Mouse (Mus musculus) liver, adult 2 months (tissue): ENCODE measurements around the gene Snx32. TPM values are rescaled to one million over a fixed set of nuclear protein-coding genes. Genes with fewer than 3 reads are reported as not detected.
A peak's percentile ranks its signal among the peaks of the same experiment; 100 is the strongest.

Source experiments
- DNase-seq: peaks from one replicate; pipeline ENCODE4 v3.0.0-alpha.2; 2011; ENCODE audit warnings: low read depth, low spot score; ENCODE audit errors: extremely low read depth
- H3K27ac ChIP-seq: fragments of 200-500 bp; replicated peaks from 2 replicates; pipeline ENCODE4 v1.5.1; 2012; ENCODE audit warnings: low read depth, mild to moderate bottlenecking, control low read depth, inconsistent platforms, low read length; ENCODE audit not compliant: insufficient read depth
- H3K27me3 ChIP-seq: fragments of 200-500 bp; 2 replicates; pipeline ENCODE4 v1.6.1; 2012; ENCODE audit warnings: mild to moderate bottlenecking, moderate library complexity, low read length, inconsistent platforms; ENCODE audit not compliant: control insufficient read depth, insufficient read depth
- H3K36me3 ChIP-seq: fragments of 200-500 bp; 2 replicates; pipeline ENCODE4 v1.6.1; 2012; ENCODE audit warnings: low read length, inconsistent platforms; ENCODE audit not compliant: control insufficient read depth, insufficient read depth
- H3K4me1 ChIP-seq: fragments of 200-500 bp; 2 replicates; pipeline ENCODE4 v1.6.1; 2011; ENCODE audit warnings: low read length; ENCODE audit not compliant: control insufficient read depth, insufficient read depth
- H3K4me3 ChIP-seq: fragments of 200-500 bp; 2 replicates; pipeline ENCODE4 v1.5.1; 2011; ENCODE audit warnings: low read depth, mild to moderate bottlenecking, control low read depth, low read length, moderate library complexity; ENCODE audit not compliant: insufficient read depth
- H3K79me2 ChIP-seq: fragments of 200-500 bp; 2 replicates; pipeline ENCODE4 v1.6.1; 2012; ENCODE audit warnings: inconsistent platforms, mild to moderate bottlenecking, low read length, moderate library complexity; ENCODE audit not compliant: control insufficient read depth, insufficient read depth
- H3K9ac ChIP-seq: fragments of 200-500 bp; 2 replicates; pipeline ENCODE4 v1.6.1; 2012; ENCODE audit warnings: low read depth, mild to moderate bottlenecking, control low read depth, inconsistent platforms, low read length
- CTCF ChIP-seq: fragments of 200-500 bp; IDR thresholded peaks from 2 replicates; pipeline ENCODE4 v1.5.1; 2011; ENCODE audit warnings: low read depth, low read length, control low read depth
- POLR2A ChIP-seq: fragments of 200-500 bp; IDR thresholded peaks from 2 replicates; pipeline ENCODE4 v1.6.1; 2011; ENCODE audit warnings: low read length, control low read depth; ENCODE audit not compliant: insufficient read depth; ENCODE audit errors: extremely low read depth
- WGBS: fragments of 180-500 bp; shearing (Covaris S2); methylation state at CpG from one replicate; pipeline ENCODE4 v1.1.7; 2018; 5-methylcytosine and 5-hydroxymethylcytosine counted together
- polyA plus RNA-seq: library from polyadenylated mRNA; depleted of rRNA; stranded (reverse); fragments of >200 nt; gene quantifications from 2 replicates; pipeline ENCODE4 v1.2.3, GENCODE M21; 2012
- total RNA-seq: library from RNA; depleted of rRNA; stranded (reverse); fragments of >200 nt; gene quantifications from 2 replicates; pipeline ENCODE4 v1.2.3, GENCODE M21; 2014

Snx32 gene
- total and polyA plus RNA-seq, 2 experiments = 1.8 to 4.1 TPM

GRCm38 (mm10) chr19:5449673-5450072 is 60.7 kb downstream of the Snx32 start:
- Histone ChIP-seq H3K79me2 (no peaks in the 10 kb centered on the region), H3K27me3 (peaks cover 16% of the 10 kb centered on the region), H3K27ac (no peak overlapping the region), H3K4me1 (peaks cover 5% of the 10 kb centered on the region), H3K9ac (no peak overlapping the region), H3K36me3 (no peaks in the 10 kb centered on the region), H3K4me3 (no peak overlapping the region)
- DNase-seq = no peak
- WGBS = 80% methylated on average over 3 of the region's 3 CpGs
- TF ChIP-seq CTCF = no peak
- no peak for TF ChIP-seq POLR2A

GRCm38 (mm10) chr19:5448354-5449150 is 61.8 kb downstream of the Snx32 start:
- WGBS = 9% methylated on average over 36 of the region's 36 CpGs

GRCm38 (mm10) chr19:5447515-5448353 is 62.6 kb downstream of the Snx32 start, which contains the start of gene Fosl1:
Gene Fosl1, plus strand, starts transcription at chr19:5447547.
- WGBS = 2% methylated on average over 70 of the region's 70 CpGs
- no peaks in the 10 kb centered on the region for H3K79me2 ChIP-seq
- H3K4me3 ChIP-seq = peak within 1 kb of the TSS; percentile 65
- H3K36me3 ChIP-seq = no peaks in the 10 kb centered on the region
- H3K9ac ChIP-seq = no peak within 1 kb of the TSS
- TF ChIP-seq POLR2A (no peak), CTCF (no peak)
- H3K27ac ChIP-seq = no peak within 1 kb of the TSS
- H3K4me1 ChIP-seq = peaks cover 5% of the 10 kb centered on the region
- DNase-seq = no peak
- peaks cover 16% of the 10 kb centered on the region for H3K27me3 ChIP-seq

More at GRCm38 (mm10) chr19:5448354-5449150, 61.8 kb downstream of the Snx32 start:
- no peak for DNase-seq
- peaks cover 16% of the 10 kb centered on the region for H3K27me3 ChIP-seq
- no peaks in the 10 kb centered on the region for H3K36me3 ChIP-seq
- H3K4me3 ChIP-seq = no peak overlapping the region
- H3K9ac ChIP-seq = no peak overlapping the region
- no peak overlapping the region for H3K27ac ChIP-seq
- H3K4me1 ChIP-seq = peaks cover 5% of the 10 kb centered on the region
- TF ChIP-seq POLR2A (no peak), CTCF (no peak)
- H3K79me2 ChIP-seq = no peaks in the 10 kb centered on the region

GRCm38 (mm10) chr19:5445747-5446146 is 64.6 kb downstream of the Snx32 start:
- Histone ChIP-seq H3K4me1 (peaks cover 5% of the 10 kb centered on the region), H3K79me2 (no peaks in the 10 kb centered on the region), H3K4me3 (no peak overlapping the region), H3K9ac (no peak overlapping the region), H3K36me3 (no peaks in the 10 kb centered on the region), H3K27ac (no peak overlapping the region), H3K27me3 (peaks cover 16% of the 10 kb centered on the region)
- TF ChIP-seq POLR2A (no peak), CTCF (no peak)
- 95% methylated on average over 5 of the region's 5 CpGs for WGBS
- DNase-seq = no peak

GRCm38 (mm10) chr19:5444954-5445353 is 65.4 kb downstream of the Snx32 start:
- Histone ChIP-seq H3K4me1 (peaks cover 5% of the 10 kb centered on the region), H3K79me2 (no peaks in the 10 kb centered on the region), H3K27ac (no peak overlapping the region), H3K36me3 (no peaks in the 10 kb centered on the region), H3K9ac (no peak overlapping the region), H3K27me3 (peaks cover 21% of the 10 kb centered on the region), H3K4me3 (no peak overlapping the region)
- TF ChIP-seq CTCF = no peak
- TF ChIP-seq POLR2A = no peak
- WGBS = 57% methylated on average over 7 of the region's 7 CpGs
- DNase-seq = no peak
